Mouse (Mus musculus) frontal cortex, adult 2 months (tissue): Measurements from ENCODE around the gene Prkcd. TPM values are rescaled to one million over a fixed set of nuclear protein-coding genes. Genes with fewer than 3 reads are reported as not detected.

Experiments
- DNase-seq, 2 experiments: peaks; one replicate each; pipeline ENCODE4 v3.0.0; 2022; ENCODE audit warnings: low spot score in 1 of 2; ENCODE audit errors: extremely low spot score in 1 of 2
- polyA plus RNA-seq: library from polyadenylated mRNA; depleted of rRNA; stranded (reverse); fragments of >200 nt; gene quantifications from 2 replicates; pipeline ENCODE4 v1.2.3, GENCODE M21; 2012; rRNA removed

Prkcd gene
- polyA plus RNA-seq, result 17.1 and 18.9 TPM in 2 replicates

DNA sequence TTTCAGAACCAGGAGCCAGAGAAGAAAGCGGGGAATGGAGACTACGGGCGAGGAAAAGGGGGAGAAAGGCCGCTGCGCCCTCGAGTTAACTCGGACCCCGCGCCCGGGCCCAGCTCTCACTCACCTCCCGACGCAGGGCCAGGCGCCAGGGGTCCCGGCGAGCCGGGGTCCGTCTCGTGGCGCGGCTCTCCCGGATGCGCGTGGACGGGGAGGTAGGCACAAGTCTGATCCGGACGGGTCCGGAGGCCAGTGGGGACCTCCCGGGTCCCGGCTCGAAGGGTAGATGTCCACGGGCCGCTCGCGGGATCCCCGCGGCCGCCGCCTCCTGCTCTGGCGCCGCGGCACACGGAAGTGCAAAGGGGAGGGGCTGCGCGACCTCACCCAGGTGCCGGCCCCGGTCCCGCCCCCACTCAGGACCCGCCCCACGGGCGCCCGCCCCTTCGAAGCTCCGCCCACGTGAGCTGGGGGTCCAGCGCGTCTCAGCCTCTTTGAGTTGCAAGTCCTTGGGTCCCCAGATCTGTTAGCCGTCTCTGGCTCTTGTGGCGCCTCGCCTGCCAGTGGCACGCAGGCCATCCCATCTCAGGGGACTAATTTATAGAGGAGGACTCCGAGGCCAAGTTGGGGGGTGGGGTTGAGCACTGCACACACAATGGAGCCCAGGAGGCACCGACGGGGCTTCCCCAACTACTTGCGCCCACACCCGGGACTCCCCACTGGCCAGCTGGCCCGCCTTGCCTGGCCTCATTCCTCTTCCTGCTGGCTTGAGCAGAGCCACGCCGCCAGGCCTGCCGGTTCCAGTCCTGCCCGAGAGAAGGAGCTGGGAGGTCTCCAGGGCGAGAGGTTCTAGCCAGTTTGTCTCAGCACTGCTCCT, at the start of gene Prkcd:
TSS of gene Prkcd (minus strand) at position 355 of the 871 bp plus-strand sequence.
- no peak for DNase-seq

DNA sequence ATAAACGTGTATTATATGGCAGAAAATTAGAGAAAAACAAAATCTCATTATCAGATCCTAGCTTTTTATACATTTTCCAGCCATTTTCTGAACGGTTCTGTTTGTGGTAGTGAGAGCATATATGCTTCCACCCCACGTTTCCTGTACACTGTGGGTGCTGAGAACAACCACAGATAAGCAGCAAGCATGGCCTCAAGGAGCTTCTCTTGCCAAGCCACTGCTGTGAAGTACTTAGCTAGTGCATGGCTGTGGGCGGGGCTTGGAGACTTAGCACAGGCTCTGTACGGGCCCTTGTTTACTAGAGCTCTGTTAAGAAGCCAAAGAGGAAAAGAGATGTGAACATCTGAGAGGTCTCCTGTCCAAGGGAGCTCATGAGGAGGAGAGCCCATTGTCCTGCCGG, 48.9 kb upstream of the Prkcd start:
- DNase-seq, result no peak

DNA sequence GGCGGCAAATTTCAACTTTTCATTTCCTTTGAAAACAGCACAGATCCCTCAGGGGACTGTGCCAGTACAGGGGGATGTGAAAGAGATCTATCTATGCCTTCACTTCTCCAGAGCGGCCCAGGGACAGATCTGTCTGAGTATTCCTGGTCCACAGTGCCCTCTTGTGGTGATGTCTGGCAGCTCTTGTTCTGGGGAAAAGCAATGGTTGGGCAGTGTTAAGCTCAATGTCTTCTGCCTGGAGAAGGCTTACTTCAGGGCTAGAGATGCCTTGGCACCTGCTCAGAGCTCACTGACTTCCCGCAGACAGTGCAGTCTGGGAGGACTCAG, 45.9 kb upstream of the Prkcd start:
- peak; percentile 82 to 98 for DNase-seq

DNA sequence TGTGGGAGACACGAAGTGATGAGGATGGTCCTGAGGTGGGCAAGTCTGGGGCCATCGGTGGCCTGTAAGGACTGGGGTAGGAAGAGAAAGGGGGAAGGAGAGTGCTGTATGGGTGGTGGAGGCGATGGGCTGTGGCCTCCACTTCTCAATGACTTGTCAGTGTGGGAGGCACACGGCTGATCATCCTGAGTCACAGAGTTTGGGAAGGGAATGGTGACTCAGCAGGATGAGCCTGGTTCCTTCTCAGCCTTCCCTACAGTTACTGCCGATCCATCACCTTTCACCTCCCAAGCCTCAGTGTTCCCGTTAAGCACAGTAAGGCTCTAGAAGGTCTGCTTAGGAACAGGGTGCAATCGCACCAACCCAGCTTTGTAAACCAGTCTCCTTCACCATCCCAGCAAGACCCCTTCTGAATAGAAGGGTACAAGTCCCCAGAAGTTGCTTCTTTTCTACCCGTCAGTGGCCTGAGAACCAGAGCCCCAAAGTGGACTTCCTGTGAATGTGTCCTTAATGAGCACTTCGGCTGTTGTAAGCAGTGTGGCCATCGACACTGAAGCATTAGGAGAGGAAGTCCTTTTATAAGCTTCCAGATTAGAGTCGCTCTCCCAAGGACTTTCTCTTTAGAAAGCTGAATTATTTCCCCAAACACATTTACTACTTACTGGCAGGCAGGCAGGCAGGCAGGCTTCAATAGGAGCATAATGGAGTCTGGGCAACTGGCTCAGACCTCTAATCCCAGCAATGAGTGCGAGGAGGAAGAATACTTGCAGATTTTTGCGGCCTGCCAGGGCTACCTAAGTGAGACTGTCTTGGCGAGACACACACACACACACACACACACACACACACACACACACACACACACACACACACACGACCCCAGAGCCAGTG, 45.3 kb upstream of the Prkcd start:
- peak in 1 of 2 experiments; percentile 69 for DNase-seq

DNA sequence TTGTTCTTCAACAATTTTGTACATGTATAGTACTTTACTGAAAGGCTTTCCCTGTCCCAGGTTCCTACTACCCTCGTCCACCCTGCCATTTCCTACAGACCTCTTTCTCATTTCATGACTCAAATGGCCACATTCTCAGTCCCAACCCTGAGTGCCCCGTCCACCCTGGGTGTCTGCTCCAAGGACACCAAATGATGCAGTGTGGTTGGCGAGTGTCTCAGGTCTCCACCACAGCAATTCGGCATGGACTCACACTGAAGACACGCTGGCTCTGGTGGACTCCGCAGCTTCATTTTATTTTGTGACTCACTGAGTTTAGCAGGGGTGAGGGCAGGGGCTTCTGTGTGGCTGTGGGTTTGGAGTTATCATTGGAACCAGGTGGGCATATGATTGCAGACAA, 44.2 kb upstream of the Prkcd start:
- DNase-seq, result no peak

DNA sequence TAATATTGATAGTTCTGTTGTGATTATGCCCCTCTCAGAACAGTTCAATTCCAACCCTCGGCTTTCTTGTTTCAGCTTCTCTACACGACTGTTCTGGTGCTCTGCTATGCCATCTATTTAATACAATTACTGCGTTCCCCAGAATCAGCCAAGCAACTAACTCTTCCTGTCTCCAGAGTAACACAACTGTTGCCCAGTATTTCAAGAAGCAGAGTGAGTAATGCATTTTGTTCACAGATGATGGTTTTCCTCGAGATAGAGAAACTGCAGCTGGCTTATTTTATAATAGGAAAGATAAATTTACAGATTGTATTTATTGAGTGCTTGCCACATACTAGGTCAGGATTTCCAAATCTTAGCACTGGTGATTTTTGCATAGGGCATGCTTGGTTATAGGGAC, 40.6 kb upstream of the Prkcd start:
- DNase-seq, result peak in 1 of 2 experiments; percentile 52

DNA sequence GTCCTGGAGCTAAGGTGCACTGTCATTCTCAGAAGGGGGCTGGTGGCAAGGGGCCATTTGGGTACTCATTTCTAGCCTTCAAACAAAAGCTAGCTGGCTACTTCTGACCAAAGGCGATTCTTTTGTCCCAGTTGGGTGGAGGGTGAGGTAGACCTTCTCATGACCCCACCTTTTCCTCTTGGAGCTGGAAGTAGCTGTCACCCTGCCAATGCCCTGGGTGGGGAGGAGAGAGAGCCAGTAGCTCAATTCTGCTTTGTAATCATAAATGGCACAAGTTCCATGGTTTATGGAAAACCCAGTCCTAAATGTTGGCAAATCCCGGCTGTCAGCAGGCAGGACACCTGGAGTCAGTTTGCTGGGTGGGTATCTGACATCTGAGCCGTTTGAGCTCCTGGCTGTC, 40.1 kb upstream of the Prkcd start:
- DNase-seq, result no peak

DNA sequence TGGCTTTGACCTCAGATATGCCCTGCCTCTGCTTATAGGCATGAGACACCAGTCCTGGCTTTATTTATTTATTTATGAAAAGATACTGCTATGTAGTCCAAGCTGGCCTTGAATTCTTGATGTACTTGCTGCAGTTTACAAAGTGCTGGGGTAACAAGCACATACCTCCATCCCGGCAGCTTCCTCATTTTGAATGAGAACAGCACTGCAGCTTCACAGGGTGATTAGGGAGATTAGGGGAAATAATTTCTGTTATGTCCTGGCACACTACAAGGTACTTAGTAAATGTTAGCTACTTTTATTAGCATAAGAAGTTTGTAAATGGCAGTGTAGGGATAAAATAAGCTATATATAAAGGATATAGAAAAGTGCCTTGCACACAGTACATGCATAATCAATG, 29.5 kb upstream of the Prkcd start:
- DNase-seq, result no peak

DNA sequence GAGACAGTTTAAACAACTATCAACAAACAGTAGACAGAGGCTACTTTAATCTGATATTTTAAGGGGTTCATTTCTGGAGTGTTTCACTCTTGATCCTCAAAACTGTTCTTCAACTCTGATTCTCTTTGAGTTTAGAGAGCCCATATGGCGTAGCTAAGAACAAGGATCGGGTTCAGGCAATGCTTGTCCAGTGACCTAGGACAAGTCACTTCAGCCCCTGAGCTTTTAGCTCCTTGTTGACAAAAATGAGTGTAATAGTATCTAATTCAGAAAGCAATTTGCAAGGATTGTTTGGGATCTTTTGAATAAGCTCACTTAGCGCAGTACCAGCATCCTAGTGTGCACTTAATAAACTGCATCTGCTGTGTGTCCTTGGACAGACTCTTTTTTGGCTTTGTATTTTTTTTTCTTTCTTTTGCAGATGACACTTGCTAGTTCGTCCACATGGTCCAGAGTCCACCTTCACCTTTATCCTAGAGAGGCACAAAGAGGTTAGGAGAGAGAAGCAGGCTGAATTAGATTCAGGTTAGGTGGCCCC, 28.8 kb upstream of the Prkcd start:
- DNase-seq, result no peak

DNA sequence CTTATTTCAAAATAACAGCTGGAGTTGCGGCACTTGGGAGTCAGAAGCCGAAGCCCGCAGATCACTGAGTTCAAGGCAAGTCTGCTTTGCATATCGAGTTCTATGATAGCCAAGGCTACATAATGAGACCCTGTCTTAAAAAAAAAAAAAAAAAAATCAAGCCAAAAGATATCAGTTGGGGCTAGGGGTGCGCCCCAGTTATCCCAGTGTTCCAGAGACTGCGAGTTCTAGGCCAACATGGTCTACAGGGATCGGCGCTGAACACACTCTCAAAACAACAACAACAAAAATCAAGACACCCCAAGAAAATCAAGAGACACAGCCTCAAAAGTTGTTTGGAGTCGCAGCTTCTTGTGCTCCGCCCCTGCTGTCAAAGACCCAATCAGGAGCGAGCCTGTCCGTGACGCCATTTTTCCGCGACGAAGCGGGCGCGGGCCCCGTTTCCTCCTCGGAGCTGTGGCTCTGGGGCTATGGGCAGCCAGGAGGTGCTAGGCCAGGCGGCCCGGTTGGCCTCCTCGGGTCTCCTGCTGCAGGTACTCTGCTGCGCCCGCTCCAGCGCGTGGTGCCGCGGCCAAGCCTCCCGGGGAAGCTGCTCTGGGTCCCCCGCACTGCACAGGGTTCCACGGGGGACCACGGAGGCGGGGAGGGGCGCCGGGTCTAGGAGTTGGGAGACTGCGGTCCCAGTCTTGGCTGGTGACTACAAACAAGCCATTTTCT, 28.1 kb upstream of the Prkcd start, which contains the start of gene Rft1:
TSS of gene Rft1 (plus strand) at position 418 of the 717 bp plus-strand sequence.
- peak; percentile 92 to 99 for DNase-seq

DNA sequence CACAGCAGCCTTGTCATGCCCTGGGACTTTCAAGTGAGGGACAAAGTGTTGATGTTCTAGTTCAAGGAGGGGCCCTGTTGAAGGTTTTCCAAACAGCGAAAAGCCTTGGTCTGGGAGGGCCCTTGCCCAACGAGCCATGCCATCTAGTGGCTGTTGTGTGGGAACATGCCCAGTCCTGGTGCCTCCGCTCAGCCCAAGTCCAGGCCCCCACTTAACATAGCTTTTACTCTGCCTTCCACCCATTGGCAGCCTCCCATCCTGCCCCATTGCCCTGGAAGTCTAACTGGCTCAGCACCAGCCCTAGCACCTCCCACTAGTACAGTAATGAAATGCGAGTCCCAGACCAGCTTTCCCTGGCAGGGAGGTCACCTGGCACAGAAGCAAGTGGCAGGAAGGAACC, 25.0 kb upstream of the Prkcd start:
- DNase-seq, result peak; percentile 12 to 54

DNA sequence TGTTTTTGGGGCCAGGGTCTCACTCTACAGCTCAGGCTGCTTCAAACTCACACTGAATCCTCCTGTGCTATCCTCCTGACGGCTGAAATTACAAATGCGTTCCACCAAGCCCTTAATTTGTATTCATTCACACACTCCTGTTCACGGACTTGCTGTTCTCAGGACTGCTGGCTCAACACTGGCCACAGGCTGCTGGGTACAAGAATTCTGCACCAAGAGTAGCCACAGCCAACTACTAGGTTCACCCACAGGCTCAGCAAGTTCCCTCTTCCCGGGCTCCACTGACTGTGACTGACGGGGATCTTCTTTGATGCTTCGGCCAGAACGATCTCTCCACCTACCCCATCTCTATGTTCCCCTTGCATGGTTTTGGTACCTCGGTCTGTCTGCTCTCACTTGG, 23.7 kb upstream of the Prkcd start:
- no peak for DNase-seq

DNA sequence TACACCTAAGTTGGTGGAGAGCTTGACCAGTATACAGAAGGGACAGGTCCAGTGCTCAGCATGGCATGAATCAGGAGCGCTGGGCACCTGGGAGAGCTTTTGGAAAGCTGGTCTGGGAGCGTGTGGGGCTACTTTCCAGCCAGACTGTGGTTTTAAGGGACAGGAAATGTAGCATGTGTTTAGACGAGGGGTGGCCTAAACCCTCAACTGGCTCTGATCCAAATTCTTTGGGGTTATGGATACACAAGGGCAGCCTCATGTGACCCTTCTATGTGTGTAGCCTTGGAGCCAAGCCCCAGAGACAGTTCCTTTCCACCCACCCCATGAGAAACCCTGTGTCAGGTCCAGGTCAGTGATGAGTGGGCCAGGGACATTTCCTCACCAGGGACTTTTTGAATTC, 22.5 kb upstream of the Prkcd start:
- DNase-seq, result no peak

DNA sequence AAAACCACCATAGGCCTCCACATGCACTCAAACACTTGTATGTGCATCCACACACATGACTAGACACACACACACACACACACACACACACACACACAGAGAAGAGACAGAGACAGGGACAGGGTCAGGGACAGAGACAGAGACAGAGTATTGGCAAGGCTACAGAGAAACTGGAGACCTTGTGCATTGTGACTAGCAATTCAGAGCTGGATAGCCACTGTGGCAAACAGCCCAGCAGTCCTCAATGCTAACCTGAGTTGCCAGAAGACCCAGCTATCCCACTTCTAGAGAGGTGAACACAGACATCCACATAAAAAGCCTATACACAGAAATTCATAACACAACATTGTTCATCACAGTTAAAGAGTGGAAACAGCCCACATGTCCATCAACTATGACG, 20.5 kb upstream of the Prkcd start:
- DNase-seq, result no peak

DNA sequence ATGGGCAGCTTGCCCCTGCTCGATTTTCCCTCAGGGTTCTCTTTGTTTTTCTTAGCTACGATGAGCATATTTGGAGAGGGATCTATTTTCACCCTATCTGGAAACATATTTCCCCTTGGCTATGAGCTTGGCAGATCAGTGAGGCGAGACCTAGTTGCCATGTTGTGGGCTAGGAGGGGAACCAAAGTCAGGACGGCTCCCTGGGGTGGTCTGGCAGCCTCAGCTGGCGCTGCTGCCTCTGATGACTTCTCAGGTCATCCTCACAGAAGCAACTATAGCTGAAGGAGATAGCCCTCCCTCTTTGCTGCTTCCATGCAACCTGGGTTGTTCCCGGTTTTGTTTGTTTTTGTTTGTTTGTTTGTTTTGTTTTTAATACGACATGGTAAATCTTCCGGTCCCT, 19.1 kb upstream of the Prkcd start:
- no peak for DNase-seq

DNA sequence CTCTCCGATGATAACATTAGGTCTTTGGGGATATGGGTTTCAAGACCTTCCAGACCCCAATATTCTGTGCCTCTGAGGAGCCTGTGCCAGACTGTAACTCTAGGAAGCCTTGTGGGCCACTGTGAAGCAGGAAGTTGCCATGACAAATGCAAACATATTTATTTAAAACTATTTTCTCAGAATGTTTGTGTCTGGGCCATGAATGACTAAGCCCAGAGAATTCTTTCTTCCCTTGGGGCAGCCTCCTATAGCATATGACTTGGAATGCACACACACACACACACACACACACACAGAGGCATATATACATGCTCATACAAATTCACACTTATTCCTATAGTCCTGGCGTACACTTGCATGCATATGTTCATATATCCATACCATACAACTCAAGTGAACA, 18.0 kb upstream of the Prkcd start:
- no peak for DNase-seq

DNA sequence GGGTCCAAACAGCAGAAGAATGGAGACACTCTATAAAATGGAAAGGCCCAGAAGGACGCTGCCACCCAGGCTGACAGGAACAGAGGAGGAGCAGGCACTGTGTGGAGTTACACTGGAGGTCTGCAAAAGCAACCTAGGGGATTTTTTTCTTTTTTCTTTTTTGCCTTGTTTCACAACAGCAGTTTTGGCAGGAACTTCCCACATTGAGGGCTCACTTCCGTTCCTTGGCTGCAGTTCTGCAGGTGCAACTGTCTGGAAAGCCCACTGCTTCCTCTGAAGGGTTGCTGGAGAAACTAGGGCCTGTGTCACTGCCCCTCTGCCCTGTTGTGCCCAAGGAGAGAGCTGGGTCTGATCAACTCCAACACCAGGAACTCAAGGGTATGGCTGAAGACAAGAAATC, 15.7 kb upstream of the Prkcd start:
- DNase-seq, result no peak

DNA sequence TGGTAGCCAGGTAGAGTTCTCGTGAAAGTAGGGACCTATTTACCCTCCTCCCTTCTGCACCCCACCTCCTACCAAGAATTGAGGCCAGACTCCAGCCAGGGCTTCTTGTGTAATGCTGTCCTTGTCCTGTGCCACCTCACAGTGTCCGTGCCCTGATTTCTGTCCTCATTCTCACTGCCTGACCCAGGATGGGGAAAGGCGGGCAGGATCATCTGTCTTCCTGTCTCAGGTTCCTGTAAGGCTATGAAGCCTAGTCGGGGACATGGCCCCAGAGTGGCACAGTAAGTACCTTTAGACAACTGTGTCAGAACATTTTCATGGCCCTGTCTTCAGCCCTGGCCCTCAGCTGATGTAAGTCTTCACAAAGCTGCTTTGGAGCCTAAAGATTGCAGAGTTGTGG, 12.7 kb upstream of the Prkcd start:
- no peak for DNase-seq

DNA sequence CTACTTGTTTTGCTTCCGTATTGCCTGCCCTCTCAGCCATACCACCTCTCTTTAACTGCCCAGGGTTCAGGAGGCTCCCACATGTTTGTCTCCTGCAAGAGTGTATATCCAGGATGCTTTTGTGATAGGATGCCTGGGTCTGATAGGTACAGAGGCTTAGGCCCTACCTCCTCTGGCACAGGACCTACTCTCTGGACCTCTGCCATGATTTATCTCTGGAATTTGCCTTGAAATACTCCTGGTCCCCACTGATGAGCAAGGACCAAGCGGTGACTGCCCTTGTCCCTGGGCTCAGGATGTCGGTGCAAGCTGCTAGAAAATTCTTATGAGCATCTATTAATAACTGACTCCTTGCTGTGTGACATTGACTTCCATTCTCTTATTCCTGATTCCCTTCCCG, 12.0 kb upstream of the Prkcd start:
- DNase-seq, result no peak

DNA sequence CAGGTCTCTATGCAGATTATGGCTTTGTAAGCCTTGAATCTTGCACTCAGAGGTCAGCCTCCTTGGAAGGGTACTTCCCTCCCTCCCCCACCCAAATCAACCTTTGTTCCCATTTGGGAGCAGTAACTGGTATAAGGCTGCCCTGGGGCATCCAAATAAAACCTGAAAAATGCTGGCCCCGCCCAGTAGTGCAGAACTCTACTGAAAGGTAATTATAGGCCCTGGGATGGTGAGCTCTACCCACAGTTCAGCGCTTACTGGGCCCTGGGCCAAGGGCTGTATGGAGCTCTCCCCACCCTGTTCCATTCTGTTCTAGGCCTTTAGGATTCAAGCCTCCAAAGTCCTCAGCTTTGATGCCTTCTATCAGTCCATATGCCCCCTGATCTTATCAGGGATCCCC, 11.1 kb upstream of the Prkcd start:
- DNase-seq, result no peak

DNA sequence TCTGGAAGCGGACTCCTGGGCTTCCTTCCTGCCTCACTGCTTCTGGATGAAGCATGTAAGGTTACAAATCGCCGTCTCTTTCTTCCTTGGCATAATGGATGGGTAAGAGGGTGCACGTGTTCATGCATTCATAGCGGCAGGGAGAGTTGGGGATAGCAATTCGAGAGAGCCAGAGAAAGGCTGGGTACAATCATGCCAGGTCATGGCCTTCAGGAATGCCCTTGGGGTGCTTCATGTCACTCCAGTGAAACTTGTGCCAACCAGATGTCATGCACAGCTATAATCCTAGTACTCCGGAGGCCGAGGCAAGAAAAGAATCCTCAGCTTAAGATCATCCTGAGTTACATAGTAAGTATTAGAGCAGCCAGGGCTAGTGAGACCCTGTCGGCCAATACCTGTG, 10.5 kb upstream of the Prkcd start:
- DNase-seq, result no peak
